Mouse (Mus musculus) adrenal gland, postnatal 25 days (tissue): ENCODE data around the gene 4930435E12Rik. TPM values are rescaled to one million over a fixed set of nuclear protein-coding genes. Genes with fewer than 3 reads are reported as not detected.
"Not testable (repeated sequence)": the region's sequence is repeated elsewhere in the genome, so short reads cannot be mapped to it uniquely, and the experiment has no call there.

Experiments
- DNase-seq: peaks from one replicate; pipeline ENCODE4 v3.0.0; 2021; ENCODE audit warnings: mixed read lengths
- long read RNA-seq: library from polyadenylated mRNA; stranded (forward); transcript quantifications from one replicate; pipeline ENCODE4 v2.0.0, GENCODE M21; 2021
- total RNA-seq: library from RNA; stranded (reverse); gene quantifications from 2 replicates; pipeline ENCODE4 v1.2.3, GENCODE M21; 2021

Gene 4930435E12Rik
- not detected in 2 replicates for total RNA-seq
- long read RNA-seq = 0 reads

- no peak for DNase-seq
Measured at GRCm38 (mm10) chr16:38828649-38829048, at the start of gene 4930435E12Rik. 4930435E12Rik (minus strand) TSS chr16:38828749.

- DNase-seq = no peak
Measured at GRCm38 (mm10) chr16:38874481-38874880, 45.9 kb upstream of the 4930435E12Rik start.

GRCm38 (mm10) chr16:38873231-38873630 lies 44.7 kb upstream of the 4930435E12Rik start:
- no peak for DNase-seq

GRCm38 (mm10) chr16:38864358-38864757 lies 35.8 kb upstream of the 4930435E12Rik start:
- no peak for DNase-seq

GRCm38 (mm10) chr16:38860548-38860947 lies 32.0 kb upstream of the 4930435E12Rik start:
- no peak for DNase-seq

- no peak for DNase-seq
Measured at GRCm38 (mm10) chr16:38858120-38858749, 29.7 kb upstream of the 4930435E12Rik start.

- peak; percentile 63 for DNase-seq
Measured at GRCm38 (mm10) chr16:38812521-38812920, 16.0 kb downstream of the 4930435E12Rik start.

GRCm38 (mm10) chr16:38810196-38810595 lies 18.4 kb downstream of the 4930435E12Rik start:
- no peak for DNase-seq

- DNase-seq = not testable (repeated sequence)
Measured at GRCm38 (mm10) chr16:38807796-38808195, 20.8 kb downstream of the 4930435E12Rik start.

GRCm38 (mm10) chr16:38800091-38800490 lies 28.5 kb downstream of the 4930435E12Rik start, which contains the start of gene Upk1b:
Upk1b (minus strand) TSS chr16:38800328.
- no peak for DNase-seq

- DNase-seq = no peak
Measured at GRCm38 (mm10) chr16:38798957-38799450, 29.5 kb downstream of the 4930435E12Rik start.

GRCm38 (mm10) chr16:38793120-38793519 lies 35.4 kb downstream of the 4930435E12Rik start:
- no peak for DNase-seq

GRCm38 (mm10) chr16:38789966-38790365 lies 38.6 kb downstream of the 4930435E12Rik start:
- no peak for DNase-seq

GRCm38 (mm10) chr16:38789016-38789415 lies 39.5 kb downstream of the 4930435E12Rik start:
- no peak for DNase-seq

GRCm38 (mm10) chr16:38785301-38785700 lies 43.2 kb downstream of the 4930435E12Rik start:
- no peak for DNase-seq

GRCm38 (mm10) chr16:38782524-38783067 lies 46.0 kb downstream of the 4930435E12Rik start:
- DNase-seq = no peak

- DNase-seq = no peak
Measured at GRCm38 (mm10) chr16:38781946-38782345, 46.6 kb downstream of the 4930435E12Rik start.

GRCm38 (mm10) chr16:38780960-38781572 lies 47.5 kb downstream of the 4930435E12Rik start:
- no peak for DNase-seq

GRCm38 (mm10) chr16:38776342-38776741 lies 52.2 kb downstream of the 4930435E12Rik start:
- no peak for DNase-seq

GRCm38 (mm10) chr16:38774964-38775746 lies 53.4 kb downstream of the 4930435E12Rik start:
- DNase-seq = no peak

- DNase-seq = no peak
Measured at GRCm38 (mm10) chr16:38772906-38773496, 55.5 kb downstream of the 4930435E12Rik start.

GRCm38 (mm10) chr16:38771145-38771544 lies 57.4 kb downstream of the 4930435E12Rik start:
- DNase-seq = no peak
